In the genomic region with DNA sequence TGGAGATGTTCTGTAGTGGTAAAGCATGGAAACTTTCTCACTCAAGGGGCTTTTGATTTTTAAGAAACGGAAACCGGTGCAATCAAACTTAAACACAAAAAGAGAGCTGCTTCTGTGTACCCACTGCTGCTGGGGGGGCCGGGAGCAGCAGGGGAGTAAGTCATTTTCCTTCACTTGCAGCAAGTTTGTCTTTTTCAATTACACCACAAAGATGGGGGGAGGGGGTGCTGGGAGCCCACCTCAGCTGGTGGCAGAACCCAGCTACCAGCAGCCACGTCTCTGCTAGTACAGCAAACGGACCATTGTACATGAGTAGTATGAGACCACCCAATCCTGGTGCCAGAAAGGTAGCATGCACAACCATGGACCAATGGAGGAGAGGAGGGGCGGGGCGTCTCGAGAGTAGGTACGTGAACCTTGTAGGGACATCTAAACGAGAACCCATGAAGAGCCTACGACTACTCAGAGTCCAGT, we compare ENCODE assay signal across 8 mouse cellular contexts.
DNase-seq lines count a peak whose midpoint lies in the region; ATAC-seq and TF ChIP-seq lines count a peak whose summit lies in the region.

No protein-coding gene starts in this region.

- ATAC-seq in forebrain, embryonic 14.5 days = no peak
- ATAC-seq in midbrain, embryonic 12.5 days (ENCODE audit: low FRiP score, low read depth) = no peak
- ATAC-seq in midbrain, postnatal 0 days (ENCODE audit: low FRiP score) = no peak
- ATAC-seq in erythroid progenitor cell, adult 5-6 weeks (replicated peaks; ENCODE audit: low FRiP score, poor library complexity, severe bottlenecking) = no peak

- no peak for TF ChIP-seq CTCF in midbrain, postnatal 0 days (IDR thresholded peaks at IDR 0.05)

- no peaks in the 10 kb centered on the region for H3K27me3 ChIP-seq in forebrain, embryonic 10.5 days (ENCODE audit: poor library complexity, severe bottlenecking)
- H3K27me3 ChIP-seq in forebrain, embryonic 14.5 days (replicated peaks; ENCODE audit: control insufficient read depth, insufficient read depth, low read length) = no peaks in the 10 kb centered on the region
- H3K27me3 ChIP-seq in midbrain, embryonic 12.5 days = no peaks in the 10 kb centered on the region
- no peaks in the 10 kb centered on the region for H3K27me3 ChIP-seq in midbrain, embryonic 10.5 days (ENCODE audit: low read depth, poor library complexity, severe bottlenecking)
- H3K27me3 ChIP-seq in midbrain, postnatal 0 days (ENCODE audit: insufficient read depth, low read length) = no peaks in the 10 kb centered on the region

- H3K4me3 ChIP-seq in forebrain, embryonic 10.5 days = 0 out of 2 replicates have a peak overlapping the region, but pooled peaks have one; percentile 8
- no peak overlapping the region for H3K4me3 ChIP-seq in forebrain, embryonic 14.5 days (ENCODE audit: low read depth, low read length)
- no peak overlapping the region for H3K4me3 ChIP-seq in midbrain, embryonic 12.5 days
- no peak overlapping the region for H3K4me3 ChIP-seq in midbrain, embryonic 10.5 days
- H3K4me3 ChIP-seq in midbrain, postnatal 0 days (ENCODE audit: low read depth, low read length) = no peak overlapping the region

- whole genome bisulfite sequencing in forebrain, embryonic 10.5 days = 69% methylated on average over 11 of the region's 11 CpGs
- WGBS in forebrain, embryonic 14.5 days = 63% methylated on average over 11 of the region's 11 CpGs
- 70% methylated on average over 11 of the region's 11 CpGs for WGBS in midbrain, embryonic 12.5 days
- 69% methylated on average over 11 of the region's 11 CpGs for WGBS in midbrain, embryonic 10.5 days
- WGBS in midbrain, postnatal 0 days = 74% methylated on average over 11 of the region's 11 CpGs

- no peaks in the 10 kb centered on the region for H3K4me1 ChIP-seq in forebrain, embryonic 10.5 days
- H3K4me1 ChIP-seq in forebrain, embryonic 14.5 days (ENCODE audit: control insufficient read depth, insufficient read depth, low read length) = no peaks in the 10 kb centered on the region
- 0 out of 2 replicates have a peak, but pooled peaks cover 2% of the 10 kb centered on the region for H3K4me1 ChIP-seq in midbrain, embryonic 12.5 days
- H3K4me1 ChIP-seq in midbrain, embryonic 10.5 days = peaks cover 9% of the 10 kb centered on the region
- H3K4me1 ChIP-seq in midbrain, postnatal 0 days (ENCODE audit: insufficient read depth, low read length) = no peaks in the 10 kb centered on the region

- DNase-seq in forebrain, embryonic 10.5 days (ENCODE audit: extremely low spot score, low spot score) = no peak
- no peak for DNase-seq in forebrain, embryonic 14.5 days (ENCODE audit: low spot score)
- no peak for DNase-seq in midbrain, embryonic 10.5 days (ENCODE audit: low spot score)
- DNase-seq in midbrain, postnatal 0 days (ENCODE audit: low spot score) = no peak
- DNase-seq in thymus, postnatal 36 days = peak; percentile 71 to 84
- no peak for DNase-seq in embryo, embryonic 9.5 days (ENCODE audit: extremely low spot score)

- H3K4me2 ChIP-seq in forebrain, embryonic 14.5 days (ENCODE audit: low read length) = no peak overlapping the region
- H3K4me2 ChIP-seq in midbrain, embryonic 12.5 days (replicated peaks) = peak overlapping the region; percentile 26
- peak overlapping the region; percentile 27 for H3K4me2 ChIP-seq in midbrain, postnatal 0 days (ENCODE audit: low read depth, low read length, poor library complexity, severe bottlenecking)

- H3K27ac ChIP-seq in forebrain, embryonic 10.5 days = no peak overlapping the region
- H3K27ac ChIP-seq in forebrain, embryonic 14.5 days (ENCODE audit: low read depth, low read length) = no peak overlapping the region
- H3K27ac ChIP-seq in midbrain, embryonic 12.5 days (replicated peaks) = no peak overlapping the region
- H3K27ac ChIP-seq in midbrain, embryonic 10.5 days (replicated peaks) = no peak overlapping the region
- H3K27ac ChIP-seq in midbrain, postnatal 0 days (ENCODE audit: low read depth, low read length) = no peak overlapping the region

- no peaks in the 10 kb centered on the region for H3K9me3 ChIP-seq in forebrain, embryonic 10.5 days
- no peaks in the 10 kb centered on the region for H3K9me3 ChIP-seq in forebrain, embryonic 14.5 days (replicated peaks; ENCODE audit: control insufficient read depth, low read length)
- no peaks in the 10 kb centered on the region for H3K9me3 ChIP-seq in midbrain, embryonic 12.5 days
- H3K9me3 ChIP-seq in midbrain, embryonic 10.5 days (replicated peaks) = no peaks in the 10 kb centered on the region
- no peaks in the 10 kb centered on the region for H3K9me3 ChIP-seq in midbrain, postnatal 0 days (ENCODE audit: low read length)

- H3K36me3 ChIP-seq in forebrain, embryonic 10.5 days (replicated peaks) = no peaks in the 10 kb centered on the region
- H3K36me3 ChIP-seq in forebrain, embryonic 14.5 days (ENCODE audit: control insufficient read depth, insufficient read depth, low read length) = no peaks in the 10 kb centered on the region
- no peaks in the 10 kb centered on the region for H3K36me3 ChIP-seq in midbrain, embryonic 12.5 days
- no peaks in the 10 kb centered on the region for H3K36me3 ChIP-seq in midbrain, embryonic 10.5 days
- no peaks in the 10 kb centered on the region for H3K36me3 ChIP-seq in midbrain, postnatal 0 days (ENCODE audit: insufficient read depth, low read length)

- no peak overlapping the region for H3K9ac ChIP-seq in forebrain, embryonic 14.5 days (ENCODE audit: low read length)
- no peak overlapping the region for H3K9ac ChIP-seq in midbrain, embryonic 12.5 days (replicated peaks)
- no peak overlapping the region for H3K9ac ChIP-seq in midbrain, postnatal 0 days (replicated peaks; ENCODE audit: low read length, poor library complexity, severe bottlenecking)

Comparison
In these comparisons a context has a peak if more than half of its experiments do, and no peak if none do; other contexts are left out.
1. DNase-seq: peak in thymus, postnatal 36 days (2 of 2); none in forebrain, embryonic 10.5 days (single experiment), forebrain, embryonic 14.5 days (single experiment), midbrain, embryonic 10.5 days (single experiment), midbrain, postnatal 0 days (single experiment) and embryo, embryonic 9.5 days (single experiment).